Mouse (Mus musculus) lung, postnatal 0 days (tissue): ENCODE measurements around the gene Rsrc1. TPM values are rescaled to one million over a fixed set of nuclear protein-coding genes. Genes with fewer than 3 reads are reported as not detected.

Experiments used
- ATAC-seq: fragments of 200-750 bp; cut with Nextera tagmentation; 2 replicates; pipeline ENCODE4 v1.8.0; 2017; ENCODE audit warnings: moderate library complexity
- DNase-seq: peaks from one replicate; pipeline ENCODE4 v3.0.0-alpha.2; 2016; ENCODE audit warnings: low spot score
- H3K27ac ChIP-seq: fragments of 300-500 bp; sonication (generic); 2 replicates; pipeline ENCODE4 v1.5.1; 2014; ENCODE audit warnings: antibody characterized with exemption, mild to moderate bottlenecking, low read length, mixed read lengths
- H3K27me3 ChIP-seq: fragments of 300-500 bp; sonication (generic); replicated peaks from 2 replicates; pipeline ENCODE4 v1.6.1; 2014; ENCODE audit warnings: low read length, mixed read lengths; ENCODE audit not compliant: insufficient read depth
- H3K36me3 ChIP-seq: fragments of 300-500 bp; sonication (generic); 2 replicates; pipeline ENCODE4 v1.6.1; 2014; ENCODE audit warnings: low read length, mixed read lengths; ENCODE audit not compliant: insufficient read depth
- H3K4me1 ChIP-seq: fragments of 300-500 bp; sonication (generic); 2 replicates; pipeline ENCODE4 v1.6.1; 2014; ENCODE audit warnings: antibody characterized with exemption, low read depth, low read length, mixed read lengths; ENCODE audit not compliant: insufficient read depth
- H3K4me2 ChIP-seq: fragments of 300-500 bp; sonication (generic); replicated peaks from 2 replicates; pipeline ENCODE4 v1.6.1; 2014; ENCODE audit warnings: low read depth, mild to moderate bottlenecking, low read length, moderate library complexity, mixed read lengths
- H3K4me3 ChIP-seq: fragments of 300-500 bp; sonication (generic); 2 replicates; pipeline ENCODE4 v1.5.1; 2014; ENCODE audit warnings: low read depth, low read length
- H3K9ac ChIP-seq: fragments of 300-500 bp; sonication (generic); replicated peaks from 2 replicates; pipeline ENCODE4 v1.6.1; 2014; ENCODE audit warnings: low read depth, mild to moderate bottlenecking
- H3K9me3 ChIP-seq: fragments of 300-500 bp; sonication (generic); 2 replicates; pipeline ENCODE4 v1.6.1; 2016; ENCODE audit warnings: low read length, mixed read lengths
- CTCF ChIP-seq: IDR thresholded peaks from 2 replicates; pipeline ENCODE4 v1.5.1; 2016; ENCODE audit warnings: antibody characterized with exemption, mild to moderate bottlenecking
- EP300 ChIP-seq: IDR thresholded peaks from 2 replicates; pipeline ENCODE4 v1.6.1; 2016; ENCODE audit warnings: antibody characterized with exemption, mild to moderate bottlenecking, control low read depth
- WGBS: fragments of 180-500 bp; shearing (Covaris S2); extraction: QIAGEN DNeasy Blood & Tissue Kit; methylation state at CpG from one replicate; pipeline ENCODE4 v1.1.7; 2014; 5-methylcytosine and 5-hydroxymethylcytosine counted together
- polyA plus RNA-seq: library from polyadenylated mRNA; unstranded; fragments of >200 nt; fragmentation: Nextera tagmentation; extraction: Ambion mirVana; gene quantifications from 2 replicates; pipeline ENCODE4 v1.2.1, GENCODE M21; 2015

Gene Rsrc1
- polyA plus RNA-seq, 1 experiment from 2014 or later, result 15.7 TPM

- Histone ChIP-seq H3K9me3 (no peaks in the 10 kb centered on the region), H3K27me3 (peaks cover 68% of the 10 kb centered on the region), H3K9ac (no peak overlapping the region), H3K36me3 (no peaks in the 10 kb centered on the region), H3K4me3 (no peak overlapping the region), H3K4me2 (no peak overlapping the region), H3K27ac (no peak overlapping the region), H3K4me1 (peaks cover 9% of the 10 kb centered on the region; the same call in 1 of the 2 replicates)
- WGBS, result 2% methylated on average over 29 of the region's 29 CpGs
- no peak for DNase-seq
- no peak for TF ChIP-seq EP300
- no peak for TF ChIP-seq CTCF
- no peak for ATAC-seq
These were observed 1.2 kb downstream of the Rsrc1 start for GRCm38 (mm10) chr3:66982181-66982911.

DNA sequence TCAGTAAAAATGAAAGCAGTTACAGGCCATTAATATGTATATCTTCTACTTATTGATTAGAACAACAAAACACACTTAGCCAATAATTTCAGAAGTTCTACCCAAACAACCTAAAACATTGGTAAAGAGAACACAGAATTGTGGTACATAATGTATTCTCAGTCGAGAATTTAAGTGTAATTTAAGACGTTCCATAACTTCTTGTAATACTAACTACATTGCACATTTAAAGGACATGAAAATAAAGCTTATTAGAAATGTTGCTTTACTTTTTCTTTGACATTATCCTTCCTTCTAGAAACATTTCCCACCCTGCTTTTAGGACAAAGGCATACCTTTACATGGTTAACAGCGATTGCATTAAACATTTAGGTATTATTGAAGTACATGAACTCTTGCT, 2.3 kb downstream of the Rsrc1 start:
- no peak overlapping the region for H3K9ac ChIP-seq
- ATAC-seq, result no peak
- no peak overlapping the region for H3K4me3 ChIP-seq
- TF ChIP-seq CTCF (no peak), EP300 (no peak)
- peaks cover 8% of the 10 kb centered on the region; the same call in 1 of the 2 replicates for H3K4me1 ChIP-seq
- H3K9me3 ChIP-seq, result no peaks in the 10 kb centered on the region
- no peak overlapping the region for H3K27ac ChIP-seq
- no peaks in the 10 kb centered on the region for H3K36me3 ChIP-seq
- DNase-seq, result no peak
- no peak overlapping the region for H3K4me2 ChIP-seq
- peaks cover 57% of the 10 kb centered on the region for H3K27me3 ChIP-seq
- 18% methylated on average over 3 of the region's 3 CpGs for WGBS

- DNase-seq (peak; percentile 79), ATAC-seq (peak; percentile 84)
- Histone ChIP-seq H3K9me3 (no peaks in the 10 kb centered on the region), H3K27ac (peak overlapping the region; percentile 20; the same call in 1 of the 2 replicates), H3K4me1 (peaks cover 3% of the 10 kb centered on the region; the same call in 1 of the 2 replicates), H3K9ac (peak overlapping the region; percentile 86), H3K36me3 (no peaks in the 10 kb centered on the region), H3K4me2 (peak overlapping the region; percentile 87), H3K4me3 (peak overlapping the region; percentile 91), H3K27me3 (peaks cover 36% of the 10 kb centered on the region)
- TF ChIP-seq EP300, result no peak
- no peak for TF ChIP-seq CTCF
- WGBS, result under 1% methylated on average over 52 of the region's 60 CpGs
These were observed 4.5 kb downstream of the Rsrc1 start for GRCm38 (mm10) chr3:66985539-66986286.

DNA sequence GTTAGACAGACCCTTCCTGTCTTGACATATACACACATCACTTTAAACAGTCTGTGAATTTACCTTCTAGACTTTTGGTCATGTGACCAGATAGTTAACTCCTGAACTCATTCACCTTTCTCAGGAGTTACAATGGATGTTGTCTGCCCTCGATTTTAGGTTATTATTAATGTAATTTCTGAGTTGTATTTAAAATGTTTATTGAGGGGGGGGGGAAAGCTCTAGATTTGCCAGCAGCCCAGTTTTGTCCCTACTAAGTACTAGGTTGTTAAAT, 5.0 kb downstream of the Rsrc1 start:
- Histone ChIP-seq H3K9me3 (no peaks in the 10 kb centered on the region), H3K36me3 (no peaks in the 10 kb centered on the region), H3K4me2 (peak overlapping the region; percentile 87), H3K4me1 (peaks cover 3% of the 10 kb centered on the region; the same call in 1 of the 2 replicates), H3K27me3 (peaks cover 31% of the 10 kb centered on the region), H3K27ac (no peak overlapping the region), H3K9ac (peak overlapping the region; percentile 86), H3K4me3 (peak overlapping the region; percentile 91)
- DNase-seq, result no peak
- 10% methylated on average over 1 of the region's 1 CpGs for WGBS
- ATAC-seq, result no peak
- TF ChIP-seq EP300 (no peak), CTCF (no peak)

GRCm38 (mm10) chr3:66996820-66997219, 15.6 kb downstream of the Rsrc1 start:
- no peak overlapping the region for H3K27ac ChIP-seq
- WGBS, result 86% methylated on average over 1 of the region's 1 CpGs
- no peak overlapping the region for H3K4me3 ChIP-seq
- no peaks in the 10 kb centered on the region for H3K27me3 ChIP-seq
- no peak for TF ChIP-seq EP300
- no peak for TF ChIP-seq CTCF
- no peak overlapping the region for H3K9ac ChIP-seq
- no peaks in the 10 kb centered on the region for H3K9me3 ChIP-seq
- ATAC-seq (no peak), DNase-seq (no peak)
- peaks cover 8% of the 10 kb centered on the region for H3K36me3 ChIP-seq
- H3K4me1 ChIP-seq, result no peaks in the 10 kb centered on the region
- H3K4me2 ChIP-seq, result no peak overlapping the region

DNA sequence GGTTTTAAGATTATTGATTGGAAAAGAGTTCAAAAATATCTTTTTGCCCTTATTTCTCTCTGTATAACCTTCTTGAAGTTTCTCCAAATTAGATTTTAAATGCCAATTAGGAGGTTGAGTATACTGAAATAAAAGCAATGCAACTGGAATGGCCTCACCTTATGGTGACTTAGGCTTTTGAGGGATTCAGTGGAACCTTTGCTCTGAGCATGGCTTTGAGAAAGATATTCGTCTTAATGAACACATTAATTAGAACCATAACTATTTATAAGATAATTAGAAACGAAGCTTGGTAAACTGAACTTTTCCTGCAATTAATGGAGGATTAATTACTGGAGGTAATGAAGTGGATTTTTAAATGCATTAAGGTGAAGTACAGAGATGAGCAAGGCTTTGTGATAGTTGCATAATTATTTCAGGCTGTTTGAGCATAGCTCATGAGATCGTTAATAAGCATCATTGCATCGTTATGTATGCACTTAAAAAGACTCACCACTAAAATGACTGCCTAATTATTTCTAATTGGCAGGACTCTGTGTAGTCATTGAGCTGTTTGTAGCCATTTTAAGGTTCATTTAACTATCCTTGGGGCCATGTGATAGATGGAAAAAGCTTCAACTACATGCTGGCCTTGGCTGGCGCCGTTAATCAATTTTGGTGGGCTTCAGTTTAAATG, 55.3 kb downstream of the Rsrc1 start:
- no peaks in the 10 kb centered on the region for H3K27me3 ChIP-seq
- WGBS, result 93% methylated on average over 6 of the region's 6 CpGs
- H3K27ac ChIP-seq, result no peak overlapping the region
- no peak overlapping the region for H3K4me2 ChIP-seq
- no peak overlapping the region for H3K4me3 ChIP-seq
- H3K9me3 ChIP-seq, result no peaks in the 10 kb centered on the region
- TF ChIP-seq CTCF, result no peak
- no peak for TF ChIP-seq EP300
- ATAC-seq (no peak), DNase-seq (no peak)
- no peaks in the 10 kb centered on the region for H3K36me3 ChIP-seq
- no peak overlapping the region for H3K9ac ChIP-seq
- no peaks in the 10 kb centered on the region for H3K4me1 ChIP-seq
